Mouse (Mus musculus) heart, embryonic 16.5 days (tissue): ENCODE measurements around the gene Chrm4. TPM values are rescaled to one million over a fixed set of nuclear protein-coding genes. Genes with fewer than 3 reads are reported as not detected.

Source experiments
- ATAC-seq: fragments of 200-750 bp; cut with Nextera tagmentation; replicated peaks from 2 replicates; pipeline ENCODE4 v1.8.0; 2017; ENCODE audit warnings: moderate number of reproducible peaks; ENCODE audit not compliant: insufficient read depth, low FRiP score; ENCODE audit errors: extremely low read depth
- H3K27ac ChIP-seq: fragments of 300-500 bp; sonication (generic); 2 replicates; pipeline ENCODE4 v1.5.1; 2014; ENCODE audit warnings: mild to moderate bottlenecking, low read length, control low read depth, moderate library complexity
- H3K27me3 ChIP-seq: fragments of 300-500 bp; sonication (generic); 2 replicates; pipeline ENCODE4 v1.6.1; 2014; ENCODE audit warnings: low read length, mixed read lengths; ENCODE audit not compliant: control insufficient read depth, insufficient read depth
- H3K36me3 ChIP-seq: fragments of 300-500 bp; sonication (generic); 2 replicates; pipeline ENCODE4 v1.6.1; 2014; ENCODE audit not compliant: control insufficient read depth, insufficient read depth
- H3K4me1 ChIP-seq: fragments of 300-500 bp; sonication (generic); 2 replicates; pipeline ENCODE4 v1.6.1; 2014; ENCODE audit warnings: low read length, mixed read lengths; ENCODE audit not compliant: control insufficient read depth, insufficient read depth
- H3K4me2 ChIP-seq: fragments of 300-500 bp; sonication (generic); 2 replicates; pipeline ENCODE4 v1.6.1; 2014; ENCODE audit warnings: low read depth, mild to moderate bottlenecking, control low read depth, low read length
- H3K4me3 ChIP-seq: fragments of 300-500 bp; sonication (generic); 2 replicates; pipeline ENCODE4 v1.5.1; 2014; ENCODE audit warnings: mild to moderate bottlenecking, control low read depth, low read length
- H3K9ac ChIP-seq: fragments of 300-500 bp; sonication (generic); 2 replicates; pipeline ENCODE4 v1.6.1; 2014; ENCODE audit warnings: low read length, control low read depth
- H3K9me3 ChIP-seq: fragments of 300-500 bp; sonication (generic); replicated peaks from 2 replicates; pipeline ENCODE4 v1.6.1; 2016; ENCODE audit warnings: low read length; ENCODE audit not compliant: control insufficient read depth
- WGBS: fragments of 180-500 bp; shearing (Covaris S2); extraction: QIAGEN DNeasy Blood & Tissue Kit; methylation state at CpG from one replicate; pipeline ENCODE4 v1.1.7; 2014; 5-methylcytosine and 5-hydroxymethylcytosine counted together
- microRNA-seq: library from miRNA; unstranded; fragments of <30 nt; microRNA quantifications from one replicate; pipeline ENCODE4, GENCODE M21; 2017
- polyA plus RNA-seq: library from polyadenylated mRNA; unstranded; fragments of >200 nt; fragmentation: Nextera tagmentation; extraction: Ambion mirVana; gene quantifications from 2 replicates; pipeline ENCODE4 v1.2.1, GENCODE M21; 2015

Chrm4 gene
- polyA plus RNA-seq, 1 experiment from 2014 or later = not detected

- H3K27ac ChIP-seq = peak overlapping the region; percentile 65
- peaks cover 28% of the 10 kb centered on the region for H3K27me3 ChIP-seq
- no peak overlapping the region for H3K4me2 ChIP-seq
- H3K36me3 ChIP-seq = no peaks in the 10 kb centered on the region
- H3K4me1 ChIP-seq = peaks cover 23% of the 10 kb centered on the region
- H3K9me3 ChIP-seq = no peaks in the 10 kb centered on the region
- no peak for ATAC-seq
- WGBS = 62% methylated on average over 4 of the region's 4 CpGs
- H3K9ac ChIP-seq = no peak overlapping the region
- H3K4me3 ChIP-seq = no peak overlapping the region
These were observed 50.9 kb downstream of the Chrm4 start for GRCm38 (mm10) chr2:91977960-91978359.

Small RNA genes within 50 kb of the gene (microRNA-seq; reads per million reads assigned to microRNA genes)
- not detected for gene Mir6999

Other genes starting within 250 kb of the Chrm4 start
- 25.2 and 26.0 TPM in 2 replicates for gene Atg13, start 216.7 kb upstream of the Chrm4 start, polyA plus RNA-seq
- gene Harbi1, start 216.4 kb upstream of the Chrm4 start, polyA plus RNA-seq = 12.2 and 12.5 TPM in 2 replicates
- 11.3 and 11.4 TPM in 2 replicates for gene Ambra1, start 197.1 kb upstream of the Chrm4 start, polyA plus RNA-seq
- gene Mdk, start 5.0 kb downstream of the Chrm4 start, polyA plus RNA-seq = 211 and 253 TPM in 2 replicates
- gene Gm9821, start 18.5 kb downstream of the Chrm4 start, polyA plus RNA-seq = 2.1 and 2.7 TPM in 2 replicates
- 43.1 and 46.8 TPM in 2 replicates for gene Dgkz, start 48.6 kb downstream of the Chrm4 start, polyA plus RNA-seq
- 7.2 and 8.4 TPM in 2 replicates for gene Creb3l1, start 97.3 kb downstream of the Chrm4 start, polyA plus RNA-seq
- 17.1 TPM in 2 replicates for gene Phf21a, start 165.9 kb downstream of the Chrm4 start, polyA plus RNA-seq